Mouse (Mus musculus): ENCODE data around the gene Iqschfp.

Gene Iqschfp

DNA sequence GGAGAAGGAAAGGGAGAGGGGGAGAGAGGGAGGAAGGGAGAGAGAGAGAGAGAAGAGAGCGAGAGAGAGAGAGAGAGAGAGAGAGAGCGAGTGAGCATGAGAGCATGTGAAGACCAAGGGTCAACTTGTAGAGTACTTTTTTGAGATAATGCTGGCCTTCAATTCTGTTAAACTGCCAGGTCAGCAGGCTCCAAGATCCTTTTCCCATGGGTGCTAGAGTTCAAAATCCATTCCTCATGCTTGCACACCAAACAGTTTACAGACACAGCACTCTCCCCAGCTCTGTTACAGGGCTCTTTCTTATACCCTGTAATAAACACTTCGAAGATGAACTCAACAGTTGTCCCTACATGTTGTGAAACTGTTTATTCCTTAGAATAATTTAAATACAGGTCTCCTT, 622.7 kb downstream of the Iqschfp start:
- in situ Hi-C loops (cut with MboI; ENCODE audit: low sequenced_read_pairs): no loop called here

DNA sequence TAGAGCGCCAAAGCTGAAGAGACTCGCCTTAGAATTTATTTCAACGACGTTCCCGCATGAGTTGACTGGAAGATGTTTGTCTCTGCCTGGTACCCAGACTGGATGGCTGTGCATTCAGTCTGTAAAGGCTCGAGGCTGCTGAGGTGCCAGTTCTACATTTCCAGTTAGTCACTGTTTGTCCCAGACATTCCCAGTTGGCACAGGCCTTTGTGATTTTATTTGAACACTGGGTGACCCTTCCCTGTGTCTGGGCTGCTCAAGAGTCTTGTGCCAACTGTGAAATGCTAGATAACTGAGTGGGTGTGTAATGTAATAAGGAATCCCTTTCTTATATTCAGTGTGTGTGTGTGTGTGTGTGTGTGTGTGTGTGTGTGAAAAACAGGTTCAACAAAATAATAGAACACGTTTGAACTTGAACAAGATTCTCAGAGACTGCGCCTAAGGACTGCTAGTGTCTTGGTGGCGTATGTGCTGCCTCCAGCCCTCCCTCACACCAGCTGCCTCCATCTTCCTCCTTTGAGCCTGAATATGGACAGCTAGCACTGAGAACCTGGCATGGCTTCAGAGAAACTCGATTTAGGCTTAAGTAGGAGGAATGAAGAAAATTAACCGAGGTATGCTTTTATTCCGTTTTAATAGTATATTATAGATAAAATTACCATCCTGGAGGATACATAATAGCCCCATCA, 624.5 kb downstream of the Iqschfp start:
- in situ Hi-C loops (cut with MboI; ENCODE audit: low sequenced_read_pairs): no loop called here

DNA sequence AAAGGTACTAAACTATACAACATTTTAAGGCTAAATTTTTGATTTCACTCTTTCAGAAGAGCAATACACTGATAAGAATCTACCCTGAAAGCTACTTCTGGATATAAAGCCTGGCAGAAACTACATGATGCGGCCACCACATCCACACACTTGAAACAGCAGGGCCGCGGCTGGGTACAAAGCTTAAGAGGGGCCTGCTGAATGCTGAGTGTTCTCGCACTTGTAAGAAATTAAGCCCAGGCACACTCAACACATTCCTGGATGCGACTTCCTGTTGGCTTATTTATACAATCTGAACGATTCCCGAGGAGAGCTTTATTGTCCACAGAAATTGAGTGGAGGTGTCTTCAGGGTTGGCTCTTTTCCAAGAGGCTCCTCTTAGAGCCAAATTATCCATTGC, 625.2 kb downstream of the Iqschfp start:
- in situ Hi-C loops (cut with MboI; ENCODE audit: low sequenced_read_pairs): no loop called here

DNA sequence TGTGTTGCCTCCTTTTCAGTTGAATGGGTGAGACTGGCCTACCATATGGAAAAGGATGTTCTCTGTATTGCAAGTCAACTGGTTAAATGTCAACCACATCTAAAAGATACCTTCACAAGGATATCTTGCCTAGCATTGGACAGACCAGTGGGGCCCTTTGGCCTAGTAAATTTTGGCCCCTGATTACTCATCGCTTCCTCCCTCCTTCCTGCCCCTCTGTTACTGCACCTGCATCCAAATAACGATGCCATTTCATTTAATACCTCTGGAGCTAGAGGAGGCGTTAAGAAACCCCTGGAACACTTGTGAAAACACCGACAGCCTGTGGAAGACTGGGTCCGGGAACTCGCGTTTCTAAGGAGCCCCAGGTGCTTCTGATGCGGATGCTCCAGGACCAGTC, 626.0 kb downstream of the Iqschfp start:
- in situ Hi-C loops (cut with MboI; ENCODE audit: low sequenced_read_pairs): no loop called here

DNA sequence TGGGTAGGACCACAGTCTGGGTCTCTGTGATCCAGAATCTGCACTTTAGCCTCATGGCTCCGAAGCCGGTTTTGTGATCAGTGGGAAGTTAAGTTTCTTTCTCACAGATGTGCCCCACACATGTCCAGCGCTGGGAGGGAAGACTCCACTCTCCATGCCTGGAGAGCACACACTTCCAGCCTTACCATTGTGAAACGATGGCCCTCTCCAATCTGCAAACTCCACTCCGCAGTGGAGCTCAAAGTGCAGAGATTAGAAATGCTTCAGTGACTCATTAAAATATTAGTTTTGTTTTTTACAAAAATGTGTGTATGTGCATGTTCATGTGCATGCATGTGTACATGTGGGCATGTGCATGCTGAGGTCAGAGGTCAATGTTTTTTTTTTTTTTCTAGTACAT, 626.6 kb downstream of the Iqschfp start:
- in situ Hi-C loops (cut with MboI; ENCODE audit: low sequenced_read_pairs): no loop called here

DNA sequence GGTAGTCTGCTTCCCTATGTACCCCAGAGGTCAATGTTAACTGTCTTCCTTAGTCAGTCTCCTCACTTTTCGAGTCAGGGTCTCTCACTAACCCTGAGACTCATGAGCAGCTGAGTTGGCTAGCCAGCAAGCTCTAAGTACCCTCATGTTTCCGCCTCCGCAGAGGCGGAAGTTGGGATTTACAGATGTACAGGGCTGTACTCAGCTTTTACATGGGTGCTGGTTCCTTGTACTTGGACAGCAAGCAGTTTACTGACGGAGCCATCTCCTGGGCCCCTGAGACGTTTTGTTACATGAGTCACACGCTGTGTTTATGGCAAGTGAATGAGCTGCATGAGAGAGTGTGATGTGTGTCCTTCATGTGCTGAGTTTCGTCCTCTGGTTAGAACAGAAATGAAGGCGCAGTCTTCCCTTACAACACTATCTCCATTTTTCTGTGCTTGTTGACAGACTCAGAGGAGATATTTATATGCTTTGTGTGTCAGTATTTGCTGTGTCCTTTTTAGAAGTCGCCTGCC, 633.4 kb downstream of the Iqschfp start:
- in situ Hi-C loops (cut with MboI; ENCODE audit: low sequenced_read_pairs): loop anchor here (25.0 kb wide), 1 partner anchor 463 kb away; the partner anchor contains the start of gene Schip1

DNA sequence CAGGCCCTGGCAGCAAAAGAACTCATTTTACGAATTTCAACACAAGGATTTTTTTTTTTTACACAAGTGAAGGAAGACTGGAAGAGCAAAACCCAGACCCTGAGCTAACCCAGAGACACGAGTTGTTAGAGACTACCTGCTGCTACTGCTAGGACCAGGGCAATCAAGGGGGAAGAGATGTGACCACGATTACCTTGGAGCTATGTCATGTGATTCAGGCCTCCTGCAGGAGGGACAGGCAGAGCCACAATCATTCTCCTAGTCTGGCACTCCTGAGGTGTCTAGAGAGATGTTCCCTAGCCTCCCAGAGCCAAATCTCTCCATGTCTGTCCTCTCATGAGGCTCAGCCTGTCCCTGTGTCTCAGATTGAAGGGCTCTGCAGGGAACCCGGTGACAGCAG, 634.4 kb downstream of the Iqschfp start:
- in situ Hi-C loops (cut with MboI; ENCODE audit: low sequenced_read_pairs): loop anchor here (25.0 kb wide), 1 partner anchor 464 kb away; the partner anchor contains the start of gene Schip1

DNA sequence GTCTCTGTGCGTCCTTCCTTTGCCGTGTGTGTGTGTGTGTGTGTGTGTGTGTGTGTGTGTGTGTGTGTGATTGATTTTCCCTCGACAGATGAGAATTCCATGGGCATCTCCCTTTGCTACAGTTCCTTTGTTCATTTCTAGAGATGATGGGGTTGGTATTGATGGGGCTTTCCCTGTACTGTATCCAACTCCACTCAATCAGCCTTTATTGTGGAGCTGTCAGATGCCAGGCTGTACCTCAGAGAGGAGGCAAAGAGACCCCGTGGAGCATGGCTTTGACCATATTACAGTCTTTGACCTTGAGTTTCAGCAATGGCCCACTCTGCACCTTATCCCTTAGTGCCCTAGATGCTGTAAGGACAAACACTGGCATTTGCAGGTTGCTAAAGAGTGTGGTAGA, 635.1 kb downstream of the Iqschfp start:
- in situ Hi-C loops (cut with MboI; ENCODE audit: low sequenced_read_pairs): loop anchor here (25.0 kb wide), 1 partner anchor 465 kb away; the partner anchor contains the start of gene Schip1

DNA sequence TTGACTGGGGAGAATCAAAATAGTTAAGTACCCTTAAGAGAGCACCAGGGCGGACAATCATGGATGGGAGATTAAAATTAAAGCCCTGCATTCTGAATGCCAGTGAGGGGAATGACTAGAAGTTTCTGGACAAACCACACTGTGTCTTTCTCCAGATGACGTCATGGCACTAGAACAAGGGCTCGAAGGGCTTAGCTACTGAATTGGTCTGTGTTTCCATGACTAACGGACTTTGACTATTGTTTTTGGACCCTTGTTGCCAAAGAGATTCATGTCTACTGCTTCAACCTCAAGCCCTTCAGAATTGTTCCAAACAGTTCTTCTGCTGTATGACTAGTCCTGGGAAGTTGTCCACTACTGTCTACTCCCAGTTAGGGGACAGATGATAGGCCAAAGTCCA, 639.9 kb downstream of the Iqschfp start:
- in situ Hi-C loops (cut with MboI; ENCODE audit: low sequenced_read_pairs): loop anchor here (25.0 kb wide), 1 partner anchor 470 kb away; the partner anchor contains the start of gene Schip1

DNA sequence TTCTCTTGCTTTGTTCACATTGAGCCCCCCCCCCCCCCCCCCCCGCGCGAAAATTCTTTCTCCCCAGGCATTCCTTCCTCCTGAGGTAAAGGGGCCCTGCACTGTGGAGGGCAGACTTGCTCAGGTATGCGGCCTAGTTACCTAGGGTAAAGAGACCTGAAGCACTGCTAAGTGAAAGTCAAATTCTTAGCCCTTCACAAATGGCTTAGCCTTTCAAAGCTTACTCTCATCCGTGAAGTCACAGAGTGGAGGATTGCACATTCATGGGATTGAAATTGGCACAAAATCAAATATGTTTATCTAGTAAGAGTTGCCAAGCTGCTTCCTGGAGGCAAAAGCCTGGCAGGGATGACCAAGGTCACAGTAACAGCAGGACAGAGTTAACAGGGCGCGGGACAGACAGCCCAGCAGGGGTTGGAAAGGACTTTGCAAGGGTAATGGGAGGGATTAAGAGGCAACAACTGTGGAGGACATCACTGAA, 642.6 kb downstream of the Iqschfp start:
- in situ Hi-C loops (cut with MboI; ENCODE audit: low sequenced_read_pairs): loop anchor here (25.0 kb wide), 1 partner anchor 472 kb away; the partner anchor contains the start of gene Schip1

DNA sequence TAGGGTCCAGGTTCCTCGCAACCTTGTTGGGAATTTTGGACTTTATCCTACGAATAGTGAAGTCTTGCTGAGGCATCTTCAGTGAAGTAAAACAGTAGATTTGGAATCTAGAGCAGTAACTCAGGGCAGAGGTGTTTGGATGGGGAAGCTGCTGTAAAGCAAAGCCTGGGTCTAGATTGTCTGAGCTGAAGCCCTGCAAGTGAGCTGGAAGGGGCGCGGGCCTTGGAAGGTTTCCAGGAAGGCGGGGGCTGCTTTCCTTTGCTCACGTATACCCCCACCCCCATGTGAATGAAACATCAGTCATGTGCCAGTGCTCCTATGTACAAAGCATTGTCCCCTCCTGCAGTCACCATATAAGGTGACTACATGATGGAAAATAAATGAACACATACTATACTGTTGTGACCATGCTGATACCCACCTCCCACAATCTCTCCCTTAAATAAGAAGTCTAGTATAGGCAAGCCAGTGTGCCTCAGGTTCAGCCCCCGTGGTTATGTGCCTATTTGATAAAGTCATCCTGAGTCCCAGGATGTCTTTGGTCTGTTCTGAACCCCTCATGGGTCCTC, 643.2 kb downstream of the Iqschfp start:
- in situ Hi-C loops (cut with MboI; ENCODE audit: low sequenced_read_pairs): loop anchor here (25.0 kb wide), 1 partner anchor 473 kb away; the partner anchor contains the start of gene Schip1

DNA sequence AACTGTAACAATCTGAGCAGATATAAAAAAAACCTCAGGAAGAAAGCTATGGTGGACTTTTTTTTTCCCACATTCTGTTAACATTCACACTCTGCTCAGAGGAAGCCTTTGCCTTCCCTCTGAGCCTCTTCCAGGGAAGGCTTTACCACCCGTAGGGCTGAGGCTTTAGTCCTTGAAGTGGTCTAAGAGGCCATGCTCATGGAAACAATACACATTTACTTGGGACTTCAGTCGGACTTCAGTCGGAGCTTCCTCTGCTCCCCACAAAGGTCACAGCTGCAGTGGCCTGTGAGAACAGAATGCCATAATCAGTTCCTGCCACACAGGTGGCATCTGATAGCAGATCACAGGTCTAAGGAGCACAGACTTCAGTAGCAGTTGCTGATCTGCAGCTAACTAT, 644.0 kb downstream of the Iqschfp start:
- in situ Hi-C loops (cut with MboI; ENCODE audit: low sequenced_read_pairs): loop anchor here (25.0 kb wide), 1 partner anchor 474 kb away; the partner anchor contains the start of gene Schip1

DNA sequence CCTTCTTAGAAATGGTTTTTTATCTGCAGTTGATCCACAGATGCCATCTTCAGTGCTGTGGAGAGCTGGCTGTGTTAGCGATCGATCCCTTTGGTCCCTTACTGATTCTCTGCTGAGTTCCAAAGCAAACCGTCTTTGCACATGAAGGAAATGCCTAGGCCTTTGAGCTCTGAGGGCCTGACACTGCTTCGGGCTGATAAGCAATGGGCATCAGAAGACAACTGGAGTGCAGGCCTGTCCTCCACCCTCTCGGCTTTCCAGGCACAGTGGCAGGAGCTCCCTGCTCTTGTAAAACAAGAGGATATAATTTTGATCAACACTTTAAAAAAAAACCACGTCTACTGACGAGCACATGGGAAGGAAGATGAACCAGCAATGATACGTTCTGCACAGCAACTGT, 649.7 kb downstream of the Iqschfp start:
- in situ Hi-C loops (cut with MboI; ENCODE audit: low sequenced_read_pairs): loop anchor here (25.0 kb wide), 1 partner anchor 479 kb away; the partner anchor contains the start of gene Schip1

DNA sequence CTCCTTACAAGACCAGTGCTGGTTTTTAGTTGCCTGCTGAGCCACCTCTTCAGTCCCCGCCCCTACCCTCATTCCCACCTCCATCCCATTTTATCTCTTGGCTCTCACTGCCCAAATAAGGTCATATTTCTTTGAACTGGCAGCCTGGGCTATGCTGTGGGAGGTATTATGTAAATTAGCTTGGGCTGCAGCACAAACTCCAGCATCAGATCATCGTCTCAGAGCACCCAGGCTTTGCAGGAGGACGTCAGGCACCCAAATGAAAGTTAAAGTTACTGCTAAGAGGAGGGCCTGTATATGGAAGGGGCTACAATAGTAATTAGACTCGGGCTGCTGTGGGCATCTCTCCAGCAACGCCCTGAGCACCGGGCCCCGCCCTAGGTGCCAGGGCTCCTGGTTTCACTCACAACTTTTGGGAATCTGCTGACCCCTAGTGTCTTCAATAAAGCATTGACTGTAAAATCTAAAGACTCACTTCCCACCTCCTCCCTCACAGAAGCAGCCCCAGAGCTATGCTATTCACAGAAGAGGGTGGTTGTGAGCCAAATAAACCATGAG, 651.0 kb downstream of the Iqschfp start:
- in situ Hi-C loops (cut with MboI; ENCODE audit: low sequenced_read_pairs): loop anchor here (25.0 kb wide), 1 partner anchor 481 kb away; the partner anchor contains the start of gene Schip1

DNA sequence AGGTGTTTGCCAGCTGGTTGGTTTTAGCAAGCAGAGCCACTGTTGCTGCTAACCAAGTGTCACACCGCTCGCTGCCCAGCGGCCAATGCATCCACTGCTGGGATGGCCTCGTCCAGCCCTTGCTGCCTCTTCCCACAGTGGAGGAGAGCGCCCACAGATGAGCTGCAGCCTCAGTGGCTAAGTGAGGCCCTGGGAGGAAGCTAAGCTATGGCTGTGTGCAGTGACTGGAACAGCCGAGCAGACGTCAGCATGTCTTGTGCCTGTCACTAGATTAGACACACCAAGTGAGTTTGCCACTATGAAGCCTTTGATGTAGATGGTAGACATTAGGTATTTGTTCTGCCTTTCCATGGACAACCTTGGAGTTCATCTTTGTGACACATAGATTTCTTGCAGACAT, 652.8 kb downstream of the Iqschfp start:
- in situ Hi-C loops (cut with MboI; ENCODE audit: low sequenced_read_pairs): loop anchor here (25.0 kb wide), 1 partner anchor 483 kb away; the partner anchor contains the start of gene Schip1

DNA sequence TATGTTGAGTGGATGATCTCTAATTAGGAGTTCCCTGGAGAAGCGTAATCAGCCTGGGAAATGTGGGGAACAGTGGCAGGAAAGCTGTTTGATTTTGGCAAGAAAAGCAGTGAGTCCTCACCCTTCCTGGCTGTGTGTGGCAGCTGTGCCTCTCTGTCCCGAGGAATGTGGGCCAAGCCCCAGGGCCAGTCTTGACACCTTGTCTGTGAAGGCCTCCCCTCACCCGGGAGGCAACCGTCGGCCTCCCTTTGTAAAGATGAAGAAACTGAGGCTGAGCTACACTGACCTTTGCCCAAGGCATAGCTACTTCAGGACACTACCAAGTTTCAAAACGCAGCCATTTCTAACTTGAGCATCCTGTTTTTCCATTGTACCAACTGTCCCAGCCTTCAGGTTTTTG, 653.9 kb downstream of the Iqschfp start:
- in situ Hi-C loops (cut with MboI; ENCODE audit: low sequenced_read_pairs): loop anchor here (25.0 kb wide), 1 partner anchor 484 kb away; the partner anchor contains the start of gene Schip1

DNA sequence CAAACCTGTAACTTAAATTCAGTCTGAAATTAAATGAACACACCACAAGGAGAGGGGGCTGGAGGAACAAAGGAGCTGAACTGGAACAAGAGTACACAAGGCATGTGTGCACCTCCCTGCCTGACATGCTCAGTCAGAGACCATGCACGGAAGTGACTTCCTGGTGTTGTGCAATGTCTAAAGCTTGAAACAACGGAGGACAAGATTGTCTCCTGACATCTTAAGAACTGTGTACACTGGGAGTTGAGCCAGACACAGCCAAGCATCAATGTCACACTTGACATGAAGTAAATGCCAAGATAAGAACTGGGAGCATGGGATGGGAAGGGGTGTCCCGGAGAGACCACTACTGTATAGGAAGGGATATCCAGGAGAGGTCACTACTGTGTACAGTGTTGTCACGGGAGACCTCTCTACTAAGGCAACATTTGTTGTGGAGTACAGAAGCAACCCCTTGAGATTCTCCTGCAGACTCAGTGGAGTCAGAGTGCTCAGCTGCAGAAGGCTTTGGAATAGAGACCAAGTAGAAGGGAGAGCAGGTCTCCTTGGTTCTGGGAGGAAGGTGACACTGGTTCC, 663.1 kb downstream of the Iqschfp start:
- in situ Hi-C loops (cut with MboI; ENCODE audit: low sequenced_read_pairs): no loop called here

DNA sequence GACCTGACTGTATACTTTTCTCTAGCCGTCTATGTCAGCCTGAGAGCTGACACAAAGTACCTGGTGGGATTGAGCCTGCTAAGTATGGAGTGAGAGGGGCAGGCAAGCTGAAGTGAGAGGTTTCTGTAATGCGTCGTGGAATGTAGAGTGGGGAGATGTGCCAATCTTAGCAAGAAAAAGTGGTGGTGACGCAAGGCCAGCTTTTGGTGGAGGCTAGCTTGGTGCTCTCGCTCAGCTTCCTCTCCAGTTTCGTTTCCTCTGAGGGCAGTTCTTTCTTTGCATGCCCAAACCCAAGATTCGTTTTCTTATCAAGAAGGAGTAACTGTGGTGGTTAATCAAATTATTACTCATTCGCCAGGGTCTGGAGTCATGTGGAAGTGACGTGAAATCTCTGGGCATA, 664.9 kb downstream of the Iqschfp start:
- in situ Hi-C loops (cut with MboI; ENCODE audit: low sequenced_read_pairs): no loop called here

DNA sequence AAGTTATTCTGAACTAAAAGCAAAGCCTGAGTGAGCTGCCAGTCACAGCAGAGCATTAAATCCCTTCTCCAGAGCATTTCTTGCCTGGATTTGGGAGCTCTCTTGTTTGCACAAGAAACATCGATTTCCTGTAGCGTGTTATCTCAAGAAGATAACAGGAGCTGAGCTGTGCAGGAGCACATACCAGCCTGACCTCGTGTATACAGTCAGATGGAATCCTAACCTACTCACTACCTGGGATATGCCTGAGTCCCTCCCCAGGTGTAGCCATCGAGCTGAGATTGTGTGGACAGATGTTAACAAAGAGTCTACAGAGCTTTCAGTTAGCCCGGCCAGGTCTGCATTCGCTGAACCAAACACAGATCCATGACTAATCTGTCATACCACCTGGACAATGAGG, 666.7 kb downstream of the Iqschfp start:
- in situ Hi-C loops (cut with MboI; ENCODE audit: low sequenced_read_pairs): no loop called here

DNA sequence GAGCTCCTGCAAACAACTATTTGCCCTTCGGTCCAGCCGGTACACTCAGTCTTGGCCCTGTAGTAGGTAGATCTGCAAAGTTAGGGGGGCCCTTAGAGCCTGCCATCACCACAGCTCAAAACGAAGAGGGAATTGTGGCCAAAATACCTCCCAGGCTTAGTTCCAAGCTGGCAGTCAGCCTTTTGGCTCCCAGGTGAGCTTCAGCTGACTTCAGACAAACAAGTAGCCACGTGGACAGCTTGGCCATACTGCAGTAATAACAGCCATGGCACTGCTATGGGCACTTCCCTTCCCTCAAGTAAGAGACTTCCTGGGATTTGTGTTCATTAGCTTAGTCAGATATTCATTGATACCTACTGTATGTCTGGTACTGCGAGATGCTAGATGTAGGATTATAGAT, 668.0 kb downstream of the Iqschfp start:
- in situ Hi-C loops (cut with MboI; ENCODE audit: low sequenced_read_pairs): no loop called here

DNA sequence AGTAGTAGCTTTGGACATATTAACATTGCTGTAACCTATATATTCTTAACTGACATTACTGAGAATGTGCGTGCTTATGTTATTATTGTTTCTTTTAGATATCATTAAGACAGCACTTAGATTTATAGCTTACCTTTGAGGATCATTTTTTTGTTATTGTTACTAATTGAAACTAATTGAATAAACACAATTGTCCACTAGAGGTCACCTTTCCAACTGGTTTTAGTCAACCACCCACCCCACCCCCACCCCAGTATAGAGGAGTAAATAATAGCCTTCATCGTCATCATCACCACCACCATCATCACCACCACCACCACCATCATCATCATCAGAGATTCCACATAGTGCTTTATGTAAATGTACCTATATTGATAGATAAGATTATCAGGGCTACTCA, 670.8 kb downstream of the Iqschfp start:
- in situ Hi-C loops (cut with MboI; ENCODE audit: low sequenced_read_pairs): no loop called here
